ENCODE assay signal across 32 mouse cellular contexts in genomic region chr4:104186311-104186710, GRCm38 (mm10).
"Had no signal": no experiment of that assay in that cellular context is flagged by ENCODE, and none has a peak within 500 bp of the region (broad histone marks: within the 10 kb centered on the region; RNA-seq: fewer than 3 reads in every experiment).

No protein-coding gene starts in this region.

- DNase-seq: left cerebral cortex, postnatal 4 days; liver; liver, embryonic 13.5 days; liver, postnatal 0 days; lung, adult 18-20 months; lung, adult 2 months; lung, embryonic 14.5 days; lung, postnatal 10 days; lung, postnatal 14 days; lung, postnatal 36 days; lung, postnatal 4 days; midbrain, embryonic 14.5 days had no signal

- H3K4me1 ChIP-seq: limb, embryonic 10.5 days; limb, embryonic 12.5 days; limb, embryonic 13.5 days; limb, embryonic 15.5 days; liver, embryonic 12.5 days; liver, embryonic 13.5 days; liver, embryonic 15.5 days; lung, embryonic 15.5 days; megakaryocyte, embryonic 14.5 days; midbrain, embryonic 10.5 days; midbrain, embryonic 12.5 days; midbrain, embryonic 13.5 days; midbrain, embryonic 15.5 days; neural tube, embryonic 12.5 days had no signal

- H3K27ac ChIP-seq: limb, embryonic 10.5 days; limb, embryonic 12.5 days; limb, embryonic 13.5 days; limb, embryonic 15.5 days; liver, embryonic 12.5 days; liver, embryonic 13.5 days; liver, embryonic 14.5 days; liver, embryonic 15.5 days; lung, embryonic 15.5 days; macrophage; midbrain, embryonic 10.5 days; midbrain, embryonic 12.5 days; midbrain, embryonic 13.5 days; midbrain, embryonic 15.5 days; neural tube, embryonic 12.5 days had no signal

- H3K9ac ChIP-seq: limb, embryonic 12.5 days; limb, embryonic 13.5 days; limb, embryonic 15.5 days; liver, embryonic 12.5 days; liver, embryonic 13.5 days; liver, embryonic 14.5 days; liver, embryonic 15.5 days; liver, postnatal 0 days; lung, embryonic 14.5 days; lung, embryonic 15.5 days; midbrain, embryonic 12.5 days; midbrain, embryonic 13.5 days; midbrain, embryonic 15.5 days; neural tube, embryonic 12.5 days had no signal

- ATAC-seq: liver, embryonic 12.5 days; liver, postnatal 0 days; lung, postnatal 0 days; midbrain, embryonic 13.5 days; midbrain, embryonic 15.5 days; midbrain, embryonic 16.5 days had no signal

- H3K27me3 ChIP-seq: limb, embryonic 12.5 days; limb, embryonic 13.5 days; limb, embryonic 15.5 days; liver, embryonic 12.5 days; liver, embryonic 13.5 days; liver, embryonic 15.5 days; lung, embryonic 15.5 days; megakaryocyte, embryonic 14.5 days; midbrain, embryonic 12.5 days; midbrain, embryonic 13.5 days; midbrain, embryonic 15.5 days; neural tube, embryonic 12.5 days had no signal

- H3K4me3 ChIP-seq: limb, embryonic 10.5 days; limb, embryonic 12.5 days; limb, embryonic 13.5 days; limb, embryonic 15.5 days; liver, embryonic 12.5 days; liver, embryonic 13.5 days; liver, embryonic 15.5 days; lung, embryonic 15.5 days; megakaryocyte, embryonic 14.5 days; midbrain, embryonic 10.5 days; midbrain, embryonic 12.5 days; midbrain, embryonic 13.5 days; midbrain, embryonic 15.5 days; myocyte; neural tube, embryonic 12.5 days had no signal

- H3K9me3 ChIP-seq: limb, embryonic 10.5 days; limb, embryonic 12.5 days; limb, embryonic 13.5 days; limb, embryonic 15.5 days; liver, embryonic 12.5 days; liver, embryonic 13.5 days; liver, embryonic 15.5 days; lung, embryonic 15.5 days; midbrain, embryonic 10.5 days; midbrain, embryonic 12.5 days; midbrain, embryonic 13.5 days; midbrain, embryonic 15.5 days; neural tube, embryonic 12.5 days had no signal

- H3K4me2 ChIP-seq: limb, embryonic 12.5 days; limb, embryonic 13.5 days; limb, embryonic 15.5 days; liver, embryonic 11.5 days; liver, embryonic 12.5 days; liver, embryonic 13.5 days; liver, embryonic 15.5 days; lung, embryonic 14.5 days; lung, embryonic 15.5 days; midbrain, embryonic 11.5 days; midbrain, embryonic 12.5 days; midbrain, embryonic 13.5 days; midbrain, embryonic 15.5 days; neural tube, embryonic 12.5 days had no signal

- H3K36me3 ChIP-seq: limb, embryonic 10.5 days; limb, embryonic 12.5 days; limb, embryonic 13.5 days; limb, embryonic 15.5 days; liver, embryonic 12.5 days; liver, embryonic 13.5 days; liver, embryonic 15.5 days; lung, embryonic 15.5 days; midbrain, embryonic 10.5 days; midbrain, embryonic 12.5 days; midbrain, embryonic 13.5 days; midbrain, embryonic 15.5 days; neural tube, embryonic 12.5 days had no signal
